8 mouse cellular contexts compared by ENCODE assay signal in genomic region chr11:49876948-49877817, GRCm38 (mm10). TPM values are rescaled to one million over a fixed set of nuclear protein-coding genes. Genes with fewer than 3 reads are reported as not detected.
DNase-seq lines count a peak whose midpoint lies in the region; ATAC-seq lines count a peak whose summit lies in the region.

No protein-coding gene starts in this region.

- H3K4me3 ChIP-seq in forebrain, embryonic 15.5 days: no peak overlapping the region

- no peak overlapping the region for H3K9ac ChIP-seq in forebrain, embryonic 15.5 days (replicated peaks)

- WGBS in forebrain, embryonic 15.5 days: 75% methylated on average over 8 of the region's 8 CpGs

- H3K36me3 ChIP-seq in forebrain, embryonic 15.5 days: peaks cover 34% of the 10 kb centered on the region

- H3K4me2 ChIP-seq in forebrain, embryonic 15.5 days (replicated peaks): no peak overlapping the region

- intact Hi-C loops in left cerebral cortex, postnatal 4 days (cut with DNase I): no loop called here

- H3K27ac ChIP-seq in forebrain, embryonic 15.5 days (replicated peaks): peak overlapping the region; percentile 48

- no peaks in the 10 kb centered on the region for H3K27me3 ChIP-seq in forebrain, embryonic 15.5 days

- peaks cover 11% of the 10 kb centered on the region for H3K4me1 ChIP-seq in forebrain, embryonic 15.5 days

- ATAC-seq in forebrain, embryonic 15.5 days (replicated peaks): peak; percentile 76
- ATAC-seq in inflammation-experienced regulatory T-cells, adult 6 months: no peak

- peak; percentile 43 for DNase-seq in kidney, postnatal 10 days
- no peak for DNase-seq in kidney, adult 9 months
- DNase-seq in NIH3T3 (ENCODE audit: low read depth): peak; percentile 70
- peak; percentile 74 for DNase-seq in left cerebral cortex, postnatal 4 days
- no peak for DNase-seq in thymus, postnatal 4 days
- no peak for DNase-seq in spleen, postnatal 14 days (ENCODE audit: low spot score in 2 of 2)

- no peaks in the 10 kb centered on the region for H3K9me3 ChIP-seq in forebrain, embryonic 15.5 days

RNA-seq across cellular contexts. Expression of gene Rasgef1c, which starts 24.5 kb away (rescaled TPM):
- 11.8 and 14.8 TPM in 2 replicates for polyA plus RNA-seq in forebrain, embryonic 15.5 days (2015; fragmentation: Nextera tagmentation; extraction: Ambion mirVana)
- total RNA-seq in left cerebral cortex, postnatal 4 days (2021): 10 to 100 TPM; 17.9 to 21.9 TPM
- under 1 TPM; 0.28 to 0.52 (median 0.45) TPM for polyA plus RNA-seq in inflammation-experienced regulatory T-cells, adult 6 months (2017; shearing (Covaris generic))

RNA-seq across cellular contexts. Expression of gene Mapk9, which starts 30.6 kb away (rescaled TPM):
- 46.8 and 47.2 TPM in 2 replicates for polyA plus RNA-seq in forebrain, embryonic 15.5 days (2015; fragmentation: Nextera tagmentation; extraction: Ambion mirVana)
- 100 to 1,000 TPM; 135 to 139 TPM for total RNA-seq in left cerebral cortex, postnatal 4 days (2021)
- polyA plus RNA-seq in inflammation-experienced regulatory T-cells, adult 6 months (2017; shearing (Covaris generic)): 10 to 100 TPM; 15.9 to 20.5 (median 17.6) TPM

Comparison
In these comparisons a context has a peak if more than half of its experiments do, and no peak if none do; other contexts are left out.
1. DNase-seq: peak in kidney, postnatal 10 days (single experiment), NIH3T3 (single experiment) and left cerebral cortex, postnatal 4 days (single experiment); none in kidney, adult 9 months (single experiment), thymus, postnatal 4 days (single experiment) and spleen, postnatal 14 days (0 of 2).